Mouse (Mus musculus): ENCODE measurements around the gene Ppp1r14b. TPM values are rescaled to one million over a fixed set of nuclear protein-coding genes. Genes with fewer than 3 reads are reported as not detected.

Ppp1r14b gene
- polyA plus RNA-seq, 1 experiment from 2014 or later: 224 TPM

DNA sequence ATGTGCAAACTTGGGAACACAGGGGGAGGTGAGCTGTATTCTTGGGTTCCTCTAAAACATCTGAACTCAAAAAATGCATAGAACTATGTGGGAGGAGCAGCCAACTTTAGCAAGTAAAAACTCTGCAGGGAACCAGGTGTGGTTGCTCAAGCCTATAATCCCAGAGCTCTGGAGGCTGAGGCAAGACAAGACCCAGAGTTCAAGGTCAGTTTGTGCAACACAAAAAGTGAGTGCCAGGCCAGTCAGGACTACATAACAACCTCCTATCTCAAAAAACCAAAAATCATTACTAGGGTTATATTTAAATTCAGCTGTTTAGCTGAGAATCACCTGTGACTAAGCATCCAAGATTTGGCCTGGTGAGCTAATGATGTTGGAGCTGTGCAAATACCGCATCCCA is 42.8 kb upstream of the Ppp1r14b start:
- H3K27me3 ChIP-seq (ENCODE audit: insufficient read depth, low read length): peaks cover 83% of the 10 kb centered on the region
- no peak for ATAC-seq (ENCODE audit: insufficient read depth)
- H3K27ac ChIP-seq (ENCODE audit: low read depth): no peak overlapping the region

GRCm38 (mm10) chr19:6933102-6933435 is 41.7 kb upstream of the Ppp1r14b start:
- TF ChIP-seq CTCF (IDR thresholded peaks at IDR 0.05; ENCODE audit: low read depth): no peak
- no peaks in the 10 kb centered on the region for H3K9me3 ChIP-seq (ENCODE audit: low read depth, low read length)
- H3K4me1 ChIP-seq (ENCODE audit: insufficient read depth): no peaks in the 10 kb centered on the region
- peak overlapping the region; percentile 41; the same call in 1 of the 2 replicates for H3K4me3 ChIP-seq (ENCODE audit: low read depth, low read length)
- no peaks in the 10 kb centered on the region for H3K36me3 ChIP-seq (ENCODE audit: insufficient read depth)
- DNase-seq (no peak), ATAC-seq (ENCODE audit: insufficient read depth) (no peak)
- H3K27me3 ChIP-seq (ENCODE audit: insufficient read depth, low read length): peaks cover 73% of the 10 kb centered on the region
- WGBS: 26% methylated on average over 4 of the region's 4 CpGs
- H3K27ac ChIP-seq (ENCODE audit: low read depth): no peak overlapping the region
- H3K9ac ChIP-seq: no peak overlapping the region
- H3K4me2 ChIP-seq: 0 out of 2 replicates have a peak overlapping the region, but pooled peaks have one; percentile 74

More for the DNA sequence above, 42.8 kb upstream of the Ppp1r14b start:
- no peaks in the 10 kb centered on the region for H3K9me3 ChIP-seq (ENCODE audit: low read depth, low read length)
- no peak overlapping the region for H3K4me3 ChIP-seq (ENCODE audit: low read depth, low read length)
- H3K4me1 ChIP-seq (ENCODE audit: insufficient read depth): no peaks in the 10 kb centered on the region
- H3K36me3 ChIP-seq (ENCODE audit: insufficient read depth): no peaks in the 10 kb centered on the region
- H3K9ac ChIP-seq: no peak overlapping the region
- TF ChIP-seq CTCF (IDR thresholded peaks at IDR 0.05; ENCODE audit: low read depth): no peak
- WGBS: 42% methylated on average over 1 of the region's 1 CpGs
- no peak overlapping the region for H3K4me2 ChIP-seq
- DNase-seq: no peak

GRCm38 (mm10) chr19:6933436-6934194 is 41.2 kb upstream of the Ppp1r14b start:
- WGBS: 4% methylated on average over 58 of the region's 58 CpGs
- peak overlapping the region; percentile 46 for H3K9ac ChIP-seq
- H3K4me3 ChIP-seq (ENCODE audit: low read depth, low read length): peak overlapping the region; percentile 41
- no peak overlapping the region for H3K27ac ChIP-seq (ENCODE audit: low read depth)
- no peak for TF ChIP-seq CTCF (IDR thresholded peaks at IDR 0.05; ENCODE audit: low read depth)
- no peaks in the 10 kb centered on the region for H3K4me1 ChIP-seq (ENCODE audit: insufficient read depth)
- peak; percentile 47; the same call in 1 of the 2 replicates for ATAC-seq (ENCODE audit: insufficient read depth)
- DNase-seq: peak; percentile 46
- no peaks in the 10 kb centered on the region for H3K9me3 ChIP-seq (ENCODE audit: low read depth, low read length)
- peak overlapping the region; percentile 74 for H3K4me2 ChIP-seq
- peaks cover 67% of the 10 kb centered on the region for H3K27me3 ChIP-seq (ENCODE audit: insufficient read depth, low read length)
- no peaks in the 10 kb centered on the region for H3K36me3 ChIP-seq (ENCODE audit: insufficient read depth)

GRCm38 (mm10) chr19:6934195-6934977 is 40.4 kb upstream of the Ppp1r14b start, which contains the start of gene Kcnk4:
Kcnk4 (minus strand) TSS chr19:6934515.
- no peaks in the 10 kb centered on the region for H3K36me3 ChIP-seq (ENCODE audit: insufficient read depth)

DNA sequence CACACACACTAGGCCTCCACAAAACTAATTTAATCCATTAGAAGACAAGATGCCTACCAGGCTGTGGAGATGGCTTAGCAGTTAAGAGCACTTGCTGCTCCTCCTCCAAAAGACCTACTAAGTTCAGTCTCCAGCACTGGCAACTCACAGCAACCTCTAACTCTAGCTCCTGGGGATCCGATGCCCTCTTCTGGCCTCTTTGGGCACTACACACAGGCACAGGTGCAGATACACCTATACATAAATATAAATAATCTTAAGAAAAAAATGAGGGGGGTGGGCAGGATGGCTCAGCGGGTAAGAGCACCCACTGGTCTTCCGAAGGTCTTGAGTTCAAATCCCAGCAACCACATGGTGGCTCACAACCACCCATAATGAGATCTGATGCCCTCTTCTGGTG is 38.5 kb upstream of the Ppp1r14b start:
- Histone ChIP-seq H3K27ac (ENCODE audit: low read depth) (no peak overlapping the region), H3K4me1 (ENCODE audit: insufficient read depth) (peaks cover 6% of the 10 kb centered on the region; the same call in 1 of the 2 replicates), H3K9ac (no peak overlapping the region), H3K9me3 (ENCODE audit: low read depth, low read length) (no peaks in the 10 kb centered on the region), H3K4me3 (ENCODE audit: low read depth, low read length) (no peak overlapping the region), H3K4me2 (no peak overlapping the region), H3K36me3 (ENCODE audit: insufficient read depth) (no peaks in the 10 kb centered on the region), H3K27me3 (ENCODE audit: insufficient read depth, low read length) (peaks cover 50% of the 10 kb centered on the region)
- no peak for ATAC-seq (ENCODE audit: insufficient read depth)
- no peak for DNase-seq
- 24% methylated on average over 3 of the region's 3 CpGs for WGBS
- TF ChIP-seq CTCF (IDR thresholded peaks at IDR 0.05; ENCODE audit: low read depth): peak; percentile 44

More at GRCm38 (mm10) chr19:6934195-6934977, 40.4 kb upstream of the Ppp1r14b start, which contains the start of gene Kcnk4:
- Histone ChIP-seq H3K4me1 (ENCODE audit: insufficient read depth) (no peaks in the 10 kb centered on the region), H3K9me3 (ENCODE audit: low read depth, low read length) (no peaks in the 10 kb centered on the region), H3K27me3 (ENCODE audit: insufficient read depth, low read length) (peaks cover 64% of the 10 kb centered on the region), H3K4me2 (peak within 1 kb of the TSS; percentile 74), H3K9ac (peak within 1 kb of the TSS; percentile 46), H3K27ac (ENCODE audit: low read depth) (no peak within 1 kb of the TSS), H3K4me3 (ENCODE audit: low read depth, low read length) (peak within 1 kb of the TSS; percentile 41)
- no peak for DNase-seq
- WGBS: 10% methylated on average over 23 of the region's 23 CpGs
- no peak for TF ChIP-seq CTCF (IDR thresholded peaks at IDR 0.05; ENCODE audit: low read depth)
- no peak for ATAC-seq (ENCODE audit: insufficient read depth)

DNA sequence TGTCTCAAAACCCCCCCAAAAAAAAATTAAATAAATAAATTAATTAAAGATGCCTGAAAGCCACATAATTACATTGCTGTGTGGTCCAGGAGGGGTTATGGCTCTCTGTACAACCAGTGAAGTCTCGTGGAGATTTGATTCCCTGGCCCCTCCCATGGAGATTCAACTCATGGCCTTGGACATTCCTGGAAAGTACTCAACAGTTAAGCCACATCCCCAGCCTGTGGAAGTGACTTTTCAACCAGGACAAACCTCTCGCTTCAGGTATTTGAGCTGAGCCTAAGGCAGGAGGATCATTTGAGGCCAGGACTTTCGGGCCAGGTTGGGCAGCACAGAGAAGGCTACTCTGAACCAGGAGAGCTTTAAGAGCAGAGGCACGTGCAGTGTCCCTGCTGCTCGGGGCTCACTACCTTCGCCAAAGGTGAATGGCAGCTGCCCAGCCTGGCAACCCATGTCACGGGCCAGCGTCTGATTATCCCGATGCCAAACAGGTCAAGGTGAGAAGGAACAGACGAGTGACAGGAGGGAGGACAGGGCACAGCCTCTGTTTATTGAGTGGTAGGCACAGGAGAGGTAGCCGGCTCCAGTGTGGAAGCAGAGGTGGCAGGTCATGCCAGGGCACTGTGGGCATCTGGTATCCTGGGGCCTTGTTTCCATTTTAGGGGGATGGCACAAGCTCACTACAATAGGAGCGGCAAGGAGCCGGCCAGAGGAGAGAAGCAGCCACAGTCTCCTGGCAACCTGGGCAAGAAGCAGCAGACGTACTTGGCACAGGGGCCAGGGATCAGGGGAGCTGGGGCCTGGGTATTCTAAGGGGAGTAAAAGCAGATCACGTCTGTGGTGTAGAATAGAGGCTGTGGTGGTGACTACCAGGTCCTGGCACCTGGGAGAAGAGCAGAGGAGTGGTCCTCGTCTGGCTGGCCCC is 37.0 kb upstream of the Ppp1r14b start:
- H3K27me3 ChIP-seq (ENCODE audit: insufficient read depth, low read length): peaks cover 35% of the 10 kb centered on the region
- H3K9ac ChIP-seq: no peak overlapping the region
- WGBS: 77% methylated on average over 16 of the region's 16 CpGs
- no peaks in the 10 kb centered on the region for H3K9me3 ChIP-seq (ENCODE audit: low read depth, low read length)
- no peaks in the 10 kb centered on the region for H3K36me3 ChIP-seq (ENCODE audit: insufficient read depth)
- no peak for DNase-seq
- no peak overlapping the region for H3K4me3 ChIP-seq (ENCODE audit: low read depth, low read length)
- no peak overlapping the region for H3K27ac ChIP-seq (ENCODE audit: low read depth)
- H3K4me2 ChIP-seq: no peak overlapping the region
- ATAC-seq (ENCODE audit: insufficient read depth): no peak
- no peak for TF ChIP-seq CTCF (IDR thresholded peaks at IDR 0.05; ENCODE audit: low read depth)
- peaks cover 7% of the 10 kb centered on the region for H3K4me1 ChIP-seq (ENCODE audit: insufficient read depth)

Data from lung, embryonic 14.5 days (tissue).